Mouse (Mus musculus) thymus, adult 2 months (tissue): ENCODE results near the gene Il10rb.

Source experiments
- CTCF ChIP-seq: fragments of 200-500 bp; IDR thresholded peaks from 2 replicates; pipeline ENCODE4 v1.5.1; 2012; ENCODE audit warnings: mild to moderate bottlenecking, control low read depth, low read length, moderate library complexity, borderline replicate concordance; ENCODE audit not compliant: control insufficient read depth, poor library complexity, insufficient read depth; ENCODE audit errors: extremely low read depth
- POLR2A ChIP-seq: fragments of 200-500 bp; IDR thresholded peaks from 2 replicates; pipeline ENCODE4 v1.6.1; 2012; ENCODE audit warnings: mild to moderate bottlenecking, low read length, control low read depth, moderate library complexity; ENCODE audit not compliant: control insufficient read depth, poor library complexity, insufficient read depth; ENCODE audit errors: extremely low read depth

DNA sequence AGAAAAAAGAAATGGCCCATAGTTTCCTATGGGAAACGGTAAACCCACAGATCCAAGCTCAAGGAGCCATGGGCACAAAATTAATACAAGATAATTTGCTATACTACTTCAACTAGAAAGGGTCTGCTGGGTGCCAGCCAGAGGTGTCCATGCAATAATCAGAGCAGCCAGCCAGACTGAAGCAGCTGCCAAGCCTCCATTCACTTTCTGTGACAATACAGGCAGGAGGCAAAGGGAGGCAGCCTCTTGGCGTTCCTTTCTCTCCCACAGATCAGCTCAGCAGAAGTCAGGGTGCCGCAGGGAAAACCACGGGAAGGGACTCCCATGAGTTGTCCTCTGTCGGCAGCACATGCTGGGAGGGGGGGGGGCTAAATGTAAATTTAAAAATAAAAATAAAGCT, 53.0 kb downstream of the Il10rb start:
- no peak for TF ChIP-seq POLR2A
- no peak for TF ChIP-seq CTCF
